Mouse (Mus musculus): Measurements from ENCODE around the gene Chn1.

- no peak for TF ChIP-seq POLR2A (IDR thresholded peaks at IDR 0.05; ENCODE audit: borderline replicate concordance, extremely low read depth, low read depth, low read length)
- TF ChIP-seq CTCF (IDR thresholded peaks at IDR 0.05; ENCODE audit: insufficient read depth, low read length) = no peak
Observed at GRCm38 (mm10) chr2:73596786-73597185, 178.4 kb downstream of the Chn1 start.
